Mouse (Mus musculus) intestine, embryonic 14.5 days (tissue): ENCODE results near the gene Efnb3. TPM values are rescaled to one million over a fixed set of nuclear protein-coding genes. Genes with fewer than 3 reads are reported as not detected.
A peak's percentile ranks its signal among the peaks of the same experiment; 100 is the strongest.

Experiments
- ATAC-seq: fragments of 200-750 bp; cut with Nextera tagmentation; replicated peaks from 2 replicates; pipeline ENCODE4 v1.8.0; 2017; ENCODE audit warnings: low read depth, moderate number of reproducible peaks, moderate TSS enrichment, moderate library complexity; ENCODE audit not compliant: low FRiP score, low TSS enrichment
- DNase-seq: peaks from one replicate; pipeline ENCODE4 v3.0.0-alpha.2; 2018; ENCODE audit warnings: low spot score
- H3K27ac ChIP-seq: fragments of 300-500 bp; sonication (generic); 2 replicates; pipeline ENCODE4 v1.5.1; 2014; ENCODE audit warnings: low read depth, mild to moderate bottlenecking, control low read depth
- H3K27me3 ChIP-seq: fragments of 300-500 bp; sonication (generic); replicated peaks from 2 replicates; pipeline ENCODE4 v1.6.1; 2014; ENCODE audit warnings: low read length, control low read depth; ENCODE audit not compliant: control insufficient read depth, insufficient read depth
- H3K36me3 ChIP-seq: fragments of 300-500 bp; sonication (generic); 2 replicates; pipeline ENCODE4 v1.6.1; 2014; ENCODE audit warnings: low read length, control low read depth; ENCODE audit not compliant: control insufficient read depth, insufficient read depth
- H3K4me1 ChIP-seq: fragments of 300-500 bp; sonication (generic); replicated peaks from 2 replicates; pipeline ENCODE4 v1.6.1; 2014; ENCODE audit warnings: low read length, control low read depth, mixed read lengths; ENCODE audit not compliant: control insufficient read depth, insufficient read depth
- H3K4me2 ChIP-seq: fragments of 300-500 bp; sonication (generic); 2 replicates; pipeline ENCODE4 v1.6.1; 2014; ENCODE audit warnings: low read length
- H3K4me3 ChIP-seq: fragments of 300-500 bp; sonication (generic); 2 replicates; pipeline ENCODE4 v1.5.1; 2014; ENCODE audit warnings: low read depth, low read length, control low read depth, mixed read lengths
- H3K9ac ChIP-seq: fragments of 300-500 bp; sonication (generic); 2 replicates; pipeline ENCODE4 v1.6.1; 2014; ENCODE audit warnings: mild to moderate bottlenecking, low read length
- H3K9me3 ChIP-seq: fragments of 300-500 bp; sonication (generic); 2 replicates; pipeline ENCODE4 v1.6.1; 2016; ENCODE audit warnings: low read length, control low read depth; ENCODE audit not compliant: control insufficient read depth
- WGBS: fragments of 180-500 bp; shearing (Covaris S2); extraction: QIAGEN DNeasy Blood & Tissue Kit; methylation state at CpG from one replicate; pipeline ENCODE4 v1.1.7; 2014; 5-methylcytosine and 5-hydroxymethylcytosine counted together
- polyA plus RNA-seq: library from polyadenylated mRNA; unstranded; fragments of >200 nt; fragmentation: Nextera tagmentation; extraction: Ambion mirVana; gene quantifications from 2 replicates; pipeline ENCODE4 v1.2.1, GENCODE M21; 2014

Efnb3 gene
- polyA plus RNA-seq, 1 experiment from 2014 or later = 4.9 TPM

- Histone ChIP-seq H3K36me3 (peaks cover 8% of the 10 kb centered on the region; the same call in 1 of the 2 replicates), H3K27me3 (no peaks in the 10 kb centered on the region), H3K27ac (peak overlapping the region; percentile 96), H3K4me2 (peak overlapping the region; percentile 79), H3K4me1 (peaks cover 21% of the 10 kb centered on the region), H3K9me3 (no peaks in the 10 kb centered on the region), H3K9ac (peak overlapping the region; percentile 92), H3K4me3 (peak overlapping the region; percentile 78)
- WGBS = 0% methylated on average over 25 of the region's 25 CpGs
- DNase-seq (no peak), ATAC-seq (peak; percentile 1; the same call in 1 of the 2 replicates)
These were observed 20.7 kb upstream of the Efnb3 start for GRCm38 (mm10) chr11:69580572-69581146.

GRCm38 (mm10) chr11:69580091-69580514, 20.1 kb upstream of the Efnb3 start, which contains the start of the genes Wrap53 and Trp53:
Wrap53 (minus strand) TSS chr11:69580255.
Trp53 (plus strand) TSS chr11:69580359.
- Histone ChIP-seq H3K27me3 (no peaks in the 10 kb centered on the region), H3K4me3 (peak within 1 kb of the TSS; percentile 78), H3K9me3 (no peaks in the 10 kb centered on the region), H3K4me1 (peaks cover 21% of the 10 kb centered on the region), H3K36me3 (peaks cover 12% of the 10 kb centered on the region; the same call in 1 of the 2 replicates), H3K9ac (peak within 1 kb of the TSS; percentile 92), H3K27ac (peak within 1 kb of the TSS; percentile 96), H3K4me2 (peak within 1 kb of the TSS; percentile 84)
- ATAC-seq (peak; percentile 59), DNase-seq (peak; percentile 88)
- WGBS = 0% methylated on average over 13 of the region's 13 CpGs

- peak overlapping the region; percentile 96 for H3K27ac ChIP-seq
- peaks cover 18% of the 10 kb centered on the region for H3K36me3 ChIP-seq
- 2% methylated on average over 39 of the region's 39 CpGs for WGBS
- H3K4me3 ChIP-seq = peak overlapping the region; percentile 78
- H3K4me1 ChIP-seq = peaks cover 21% of the 10 kb centered on the region
- no peaks in the 10 kb centered on the region for H3K9me3 ChIP-seq
- H3K9ac ChIP-seq = peak overlapping the region; percentile 92
- no peaks in the 10 kb centered on the region for H3K27me3 ChIP-seq
- H3K4me2 ChIP-seq = peak overlapping the region; percentile 84
- peak; percentile 86 for ATAC-seq
- DNase-seq = peak; percentile 100
These were observed 19.4 kb upstream of the Efnb3 start for GRCm38 (mm10) chr11:69579128-69580017.

- Histone ChIP-seq H3K9me3 (no peaks in the 10 kb centered on the region), H3K27me3 (no peaks in the 10 kb centered on the region), H3K4me1 (peaks cover 21% of the 10 kb centered on the region), H3K4me2 (peak overlapping the region; percentile 84), H3K36me3 (peaks cover 18% of the 10 kb centered on the region), H3K27ac (0 out of 2 replicates have a peak overlapping the region, but pooled peaks have one; percentile 34), H3K4me3 (peak overlapping the region; percentile 78), H3K9ac (peak overlapping the region; percentile 92)
- WGBS = 15% methylated on average over 15 of the region's 15 CpGs
- ATAC-seq (no peak), DNase-seq (no peak)
These were observed 18.3 kb upstream of the Efnb3 start for GRCm38 (mm10) chr11:69578301-69578700.

GRCm38 (mm10) chr11:69576307-69576706, 16.3 kb upstream of the Efnb3 start:
- no peak overlapping the region for H3K27ac ChIP-seq
- ATAC-seq = no peak
- H3K27me3 ChIP-seq = no peaks in the 10 kb centered on the region
- H3K4me2 ChIP-seq = no peak overlapping the region
- WGBS = 73% methylated on average over 5 of the region's 5 CpGs
- DNase-seq = no peak
- H3K9me3 ChIP-seq = no peaks in the 10 kb centered on the region
- H3K4me1 ChIP-seq = peaks cover 16% of the 10 kb centered on the region
- H3K36me3 ChIP-seq = peaks cover 18% of the 10 kb centered on the region
- no peak overlapping the region for H3K9ac ChIP-seq
- H3K4me3 ChIP-seq = no peak overlapping the region

- peaks cover 16% of the 10 kb centered on the region for H3K4me1 ChIP-seq
- no peak for DNase-seq
- H3K27ac ChIP-seq = no peak overlapping the region
- H3K27me3 ChIP-seq = no peaks in the 10 kb centered on the region
- H3K9ac ChIP-seq = no peak overlapping the region
- 63% methylated on average over 3 of the region's 3 CpGs for WGBS
- H3K4me2 ChIP-seq = no peak overlapping the region
- peaks cover 28% of the 10 kb centered on the region for H3K36me3 ChIP-seq
- no peak overlapping the region for H3K4me3 ChIP-seq
- H3K9me3 ChIP-seq = no peaks in the 10 kb centered on the region
- ATAC-seq = no peak
These were observed 15.2 kb upstream of the Efnb3 start for GRCm38 (mm10) chr11:69575220-69575619.

GRCm38 (mm10) chr11:69565131-69565530, 5.1 kb upstream of the Efnb3 start:
- WGBS = 62% methylated on average over 8 of the region's 8 CpGs
- H3K9ac ChIP-seq = no peak overlapping the region
- H3K36me3 ChIP-seq = peaks cover 49% of the 10 kb centered on the region

GRCm38 (mm10) chr11:69564391-69564790, 4.4 kb upstream of the Efnb3 start:
- H3K36me3 ChIP-seq = peaks cover 43% of the 10 kb centered on the region
- no peak for DNase-seq
- H3K4me3 ChIP-seq = no peak overlapping the region
- peaks cover 10% of the 10 kb centered on the region; the same call in 1 of the 2 replicates for H3K4me1 ChIP-seq
- H3K9me3 ChIP-seq = no peaks in the 10 kb centered on the region
- no peak for ATAC-seq
- no peaks in the 10 kb centered on the region for H3K27me3 ChIP-seq
- WGBS = 63% methylated on average over 3 of the region's 3 CpGs
- no peak overlapping the region for H3K4me2 ChIP-seq
- no peak overlapping the region for H3K27ac ChIP-seq
- H3K9ac ChIP-seq = no peak overlapping the region

More at GRCm38 (mm10) chr11:69565131-69565530, 5.1 kb upstream of the Efnb3 start:
- Histone ChIP-seq H3K4me1 (peaks cover 7% of the 10 kb centered on the region; the same call in 1 of the 2 replicates), H3K9me3 (no peaks in the 10 kb centered on the region), H3K4me3 (no peak overlapping the region), H3K27me3 (no peaks in the 10 kb centered on the region), H3K27ac (no peak overlapping the region), H3K4me2 (no peak overlapping the region)
- ATAC-seq (no peak), DNase-seq (no peak)
